Mouse (Mus musculus) CH12.LX (cell line): ENCODE data around the gene Pmepa1. TPM values are rescaled to one million over a fixed set of nuclear protein-coding genes. Genes with fewer than 3 reads are reported as not detected.

Experiments used
- DNase-seq: peaks from one replicate; pipeline ENCODE4 v3.0.0-alpha.2; 2013; ENCODE audit errors: extremely low read depth
- H3K27ac ChIP-seq: 2 replicates; pipeline ENCODE4 v1.5.1; 2012; ENCODE audit warnings: low read depth, mild to moderate bottlenecking, control low read depth, moderate library complexity; ENCODE audit not compliant: insufficient read depth
- H3K27me3 ChIP-seq: replicated peaks from 2 replicates; pipeline ENCODE3; 2012; ENCODE audit warnings: inconsistent platforms
- H3K36me3 ChIP-seq, 2 experiments: replicated peaks in 1 of 2; 2 replicates each; pipeline versions ENCODE3 to v1.6.1; 2012; ENCODE audit warnings: inconsistent platforms in 1 of 2, low read length in 1 of 2, mild to moderate bottlenecking in 1 of 2, mixed read lengths in 1 of 2, moderate library complexity in 1 of 2; ENCODE audit not compliant: control insufficient read depth in 1 of 2, insufficient read depth in 1 of 2
- H3K4me1 ChIP-seq, 2 experiments: 2 replicates each; pipeline ENCODE4 v1.6.1; 2012; ENCODE audit warnings: inconsistent platforms in 1 of 2, moderate library complexity in 1 of 2; ENCODE audit not compliant: insufficient read depth in 2 of 2, control insufficient read depth in 1 of 2
- H3K4me2 ChIP-seq: 2 replicates; pipeline ENCODE4 v1.6.1; 2012; ENCODE audit warnings: low read depth, mild to moderate bottlenecking, control low read depth; ENCODE audit not compliant: poor library complexity, insufficient read depth, severe bottlenecking
- H3K4me3 ChIP-seq, 3 experiments: fragments of 150-350 bp in 1 of 3; sonication (generic) in 1 of 3; replicated peaks in 1 of 3; 2 replicates each; pipeline versions ENCODE3 to v1.5.1; 2011 to 2012; ENCODE audit warnings: low read depth in 2 of 3, low read length in 2 of 3, mild to moderate bottlenecking in 2 of 3, moderate library complexity in 2 of 3, control low read depth in 1 of 3, improper control_type of control experiment in 1 of 3, inconsistent platforms in 1 of 3, mixed read lengths in 1 of 3; ENCODE audit not compliant: poor library complexity in 1 of 3
- H3K79me2 ChIP-seq: replicated peaks from 2 replicates; pipeline ENCODE4 v1.6.1; 2012; ENCODE audit warnings: mild to moderate bottlenecking, moderate library complexity; ENCODE audit not compliant: control insufficient read depth, poor library complexity, insufficient read depth, severe bottlenecking; ENCODE audit errors: extremely low read depth
- H3K9ac ChIP-seq: 2 replicates; pipeline ENCODE4 v1.6.1; 2012; ENCODE audit warnings: low read depth, mild to moderate bottlenecking, control low read depth, moderate library complexity; ENCODE audit not compliant: insufficient read depth
- H3K9me3 ChIP-seq: replicated peaks from 2 replicates; pipeline ENCODE3; 2012; ENCODE audit warnings: low read length, inconsistent platforms, mixed read lengths
- BHLHE40 ChIP-seq: IDR thresholded peaks from 2 replicates; pipeline ENCODE4 v1.6.1; 2011; ENCODE audit warnings: mild to moderate bottlenecking, low read depth, low read length, improper control_type of control experiment
- EP300 ChIP-seq: IDR thresholded peaks from 2 replicates; pipeline ENCODE4 v1.6.1; 2011; ENCODE audit warnings: low read length, improper control_type of control experiment
- GABPA ChIP-seq: IDR thresholded peaks from 2 replicates; pipeline ENCODE4 v1.6.1; 2012; ENCODE audit warnings: low read depth, low read length, improper control_type of control experiment, inconsistent platforms; ENCODE audit not compliant: insufficient replicate concordance
- IRF4 ChIP-seq: IDR thresholded peaks from 2 replicates; pipeline ENCODE4 v1.6.1; 2014; ENCODE audit warnings: low read depth, mild to moderate bottlenecking, inconsistent platforms, low read length, improper control_type of control experiment
- JUND ChIP-seq: conservative IDR thresholded peaks from 2 replicates; pipeline ENCODE4 v1.6.1; 2011; ENCODE audit warnings: low read depth, low read length, improper control_type of control experiment
- KAT2A ChIP-seq: IDR thresholded peaks from 2 replicates; pipeline ENCODE4 v1.6.1; 2012; ENCODE audit warnings: low read length, improper control_type of control experiment, inconsistent platforms; ENCODE audit not compliant: insufficient replicate concordance
- MAFK ChIP-seq: IDR thresholded peaks from 2 replicates; pipeline ENCODE4 v1.6.1; 2011; ENCODE audit warnings: low read length, improper control_type of control experiment; ENCODE audit not compliant: insufficient replicate concordance
- MAX ChIP-seq: IDR thresholded peaks from 2 replicates; pipeline ENCODE4 v1.6.1; 2011; ENCODE audit warnings: low read length, improper control_type of control experiment
- MEF2A ChIP-seq: IDR thresholded peaks from 2 replicates; pipeline ENCODE4 v1.6.1; 2014; ENCODE audit warnings: low read depth, mild to moderate bottlenecking, inconsistent platforms, low read length, improper control_type of control experiment, borderline replicate concordance
- MYC ChIP-seq: IDR thresholded peaks from 2 replicates; pipeline ENCODE4 v1.6.1; 2011; ENCODE audit warnings: low read depth, mild to moderate bottlenecking, improper control_type of control experiment, low read length
- NRF1 ChIP-seq: IDR thresholded peaks from 2 replicates; pipeline ENCODE4 v1.6.1; 2014; ENCODE audit warnings: low read depth, mild to moderate bottlenecking, inconsistent platforms, low read length, improper control_type of control experiment, moderate library complexity
- POLR2A ChIP-seq: IDR thresholded peaks from 2 replicates; pipeline ENCODE4 v1.6.1; 2011; ENCODE audit warnings: low read depth, mild to moderate bottlenecking, improper control_type of control experiment, low read length
- POLR2AphosphoS2 ChIP-seq: IDR thresholded peaks from 2 replicates; pipeline ENCODE4 v1.6.1; 2011; ENCODE audit warnings: low read depth, low read length, improper control_type of control experiment
- RAD21 ChIP-seq: IDR thresholded peaks from 2 replicates; pipeline ENCODE4 v1.6.1; 2011; ENCODE audit warnings: low read depth, mild to moderate bottlenecking, low read length, improper control_type of control experiment, moderate library complexity
- RCOR1 ChIP-seq: conservative IDR thresholded peaks from 2 replicates; pipeline ENCODE4 v1.6.1; 2012; ENCODE audit warnings: low read depth, mild to moderate bottlenecking, inconsistent platforms, low read length, improper control_type of control experiment
- SMC3 ChIP-seq: IDR thresholded peaks from 2 replicates; pipeline ENCODE4 v1.6.1; 2011; ENCODE audit warnings: low read depth, low read length, improper control_type of control experiment
- TCF12 ChIP-seq: IDR thresholded peaks from 2 replicates; pipeline ENCODE4 v1.6.1; 2014; ENCODE audit warnings: low read depth, mild to moderate bottlenecking, inconsistent platforms, low read length, improper control_type of control experiment
- UBTF ChIP-seq: IDR thresholded peaks from 2 replicates; pipeline ENCODE4 v1.6.1; 2012; ENCODE audit warnings: low read depth, mild to moderate bottlenecking, inconsistent platforms, low read length, improper control_type of control experiment, moderate library complexity
- ZMIZ1 ChIP-seq: IDR thresholded peaks from 2 replicates; pipeline ENCODE4 v1.6.1; 2012; ENCODE audit warnings: low read depth, mild to moderate bottlenecking, inconsistent platforms, low read length, improper control_type of control experiment
- ZNF384 ChIP-seq: IDR thresholded peaks from 2 replicates; pipeline ENCODE4 v1.6.1; 2012; ENCODE audit warnings: low read depth, low read length, improper control_type of control experiment, inconsistent platforms
- dilution Hi-C: fragments of 300-500 bp; cut with MboI; formaldehyde crosslinking; loops from 2 replicates; pipeline ENCODE4 v1.14.3; 2020; ENCODE audit warnings: low sequenced_read_pairs; ENCODE audit not compliant: extremely low pct_unique_long_range_greater_than_20kb, extremely low pct_ligation_motif_present
- in situ Hi-C: fragments of 300-500 bp; cut with MboI; formaldehyde crosslinking; loops from 3 replicates; pipeline ENCODE4 v1.14.3; 2019; ENCODE audit warnings: low sequenced_read_pairs, low pct_ligation_motif_present, low pct_unique_long_range_greater_than_20kb, mixed read lengths
- polyA plus RNA-seq: library from polyadenylated mRNA; unstranded; fragments of >175 nt; gene quantifications from 2 replicates; pipeline ENCODE4 v1.2.1, GENCODE M21; 2012; ENCODE audit warnings: low read depth; ENCODE audit not compliant: insufficient read length
- total RNA-seq, 2 experiments: library from RNA; depleted of rRNA; stranded (reverse); fragments of 300-350 nt in 1 of 2; fragments of >200 nt in 1 of 2; gene quantifications; 2 replicates each; pipeline ENCODE4 v1.2.3; 2012 to 2014

Gene Pmepa1
- total and polyA plus RNA-seq, 3 experiments = 1.6 to 11.8 (median 9.9) TPM

- no peak for TF ChIP-seq POLR2A
- TF ChIP-seq ZMIZ1 = no peak
- TF ChIP-seq IRF4 = no peak
- TF ChIP-seq UBTF = no peak
- TF ChIP-seq RCOR1 = no peak
- no peak for TF ChIP-seq GABPA
- no peak for TF ChIP-seq ZNF384
- no peak for TF ChIP-seq JUND
- no peak for TF ChIP-seq MAX
- TF ChIP-seq MAFK = no peak
- no peak for TF ChIP-seq SMC3
- no peak for TF ChIP-seq NRF1
- no peak for DNase-seq
- in situ Hi-C loops (no loop called here), dilution Hi-C loops (no loop called here)
- Histone ChIP-seq H3K4me3 (no peak overlapping the region), H3K9me3 (no peaks in the 10 kb centered on the region), H3K9ac (no peak overlapping the region), H3K4me1 (peaks cover 0 to 9% of the 10 kb centered on the region in 2 experiments; a peak in 2 of 4 replicates), H3K4me2 (no peak overlapping the region), H3K27ac (no peak overlapping the region), H3K27me3 (peaks cover 14% of the 10 kb centered on the region), H3K79me2 (no peaks in the 10 kb centered on the region), H3K36me3 (no peaks in the 10 kb centered on the region)
Observed at GRCm38 (mm10) chr2:173205563-173206099, 70.7 kb downstream of the Pmepa1 start.

- no peaks in the 10 kb centered on the region for H3K36me3 ChIP-seq
- H3K9ac ChIP-seq = no peak overlapping the region
- H3K4me1 ChIP-seq = peaks cover 0 to 4% of the 10 kb centered on the region in 2 experiments; a peak in 1 of 4 replicates
- H3K27ac ChIP-seq = no peak overlapping the region
- peaks cover 16% of the 10 kb centered on the region for H3K27me3 ChIP-seq
- TF ChIP-seq UBTF (no peak), EP300 (no peak), BHLHE40 (no peak), RCOR1 (no peak), NRF1 (no peak), MYC (no peak), MEF2A (no peak), POLR2AphosphoS2 (no peak), TCF12 (no peak), POLR2A (no peak), KAT2A (no peak), RAD21 (no peak)
- TF ChIP-seq, all 38 proteins: peak for 0
- no peak overlapping the region for H3K4me3 ChIP-seq
- DNase-seq = no peak
- H3K79me2 ChIP-seq = no peaks in the 10 kb centered on the region
- in situ Hi-C loops = no loop called here
- no peak overlapping the region for H3K4me2 ChIP-seq
- H3K9me3 ChIP-seq = peaks cover 3% of the 10 kb centered on the region
- dilution Hi-C loops = no loop called here
Observed at GRCm38 (mm10) chr2:173204671-173205070, 71.7 kb downstream of the Pmepa1 start.
